Mouse (Mus musculus) cortical plate, adult 2 months (tissue): ENCODE results near the gene Parva.

Source experiments
- CTCF ChIP-seq: fragments of 200-500 bp; IDR thresholded peaks from 2 replicates; pipeline ENCODE4 v1.5.1; 2011; ENCODE audit warnings: mild to moderate bottlenecking, control low read depth, low read length; ENCODE audit not compliant: insufficient read depth; ENCODE audit errors: extremely low read depth
- POLR2A ChIP-seq: fragments of 200-500 bp; IDR thresholded peaks from 2 replicates; pipeline ENCODE4 v1.6.1; 2011; ENCODE audit warnings: mild to moderate bottlenecking, low read length, control low read depth; ENCODE audit not compliant: insufficient read depth; ENCODE audit errors: extremely low read depth

DNA sequence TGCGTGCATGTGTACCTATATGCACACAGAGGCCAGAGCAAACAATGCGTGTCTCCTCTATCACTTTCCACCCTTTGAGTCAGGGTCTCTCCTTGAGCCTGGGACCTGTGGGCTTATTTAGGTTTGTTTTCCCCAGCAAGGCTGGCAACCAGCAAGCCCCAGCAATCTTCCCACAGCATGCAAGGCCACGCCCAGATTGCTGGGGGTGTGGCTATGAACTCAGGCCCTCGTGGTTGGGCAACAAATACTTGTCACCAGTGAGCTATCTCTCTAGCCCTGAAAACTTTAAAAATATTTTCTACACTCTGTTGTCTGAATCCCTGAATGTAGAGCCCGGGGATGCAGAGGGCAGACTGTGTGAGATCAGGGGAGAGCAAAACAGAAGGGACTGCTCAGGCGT lies 154.3 kb downstream of the Parva start:
- TF ChIP-seq CTCF (no peak), POLR2A (no peak)
